Mouse (Mus musculus): ENCODE measurements around the gene Cic.

DNA sequence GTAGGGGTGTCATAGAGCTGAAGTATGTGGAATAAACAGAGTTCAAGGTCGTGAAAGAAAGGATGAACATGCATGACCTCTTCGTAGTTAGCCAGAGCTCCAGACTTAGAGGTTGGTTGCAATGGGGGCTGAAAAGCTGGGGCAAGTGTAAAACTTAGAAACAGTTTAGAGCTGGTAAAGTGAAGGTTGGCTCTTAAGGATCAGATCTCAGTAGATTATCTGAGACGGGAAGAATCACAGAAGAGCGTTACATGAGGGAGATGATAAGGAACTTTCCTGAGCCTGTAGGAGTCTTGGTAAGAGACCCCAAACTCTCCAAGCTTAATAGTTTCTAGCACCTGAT is 10.5 kb downstream of the Cic start:
- TF ChIP-seq CTCF (IDR thresholded peaks at IDR 0.05) (no peak), POLR2A (IDR thresholded peaks at IDR 0.05; ENCODE audit: insufficient read depth, low read depth, low read length) (no peak), EP300 (IDR thresholded peaks at IDR 0.05; ENCODE audit: insufficient read depth, low read depth, low read length) (no peak)

Measured in heart, adult 2 months (tissue).